ENCODE assay signal across 17 mouse cellular contexts in the genomic region with DNA sequence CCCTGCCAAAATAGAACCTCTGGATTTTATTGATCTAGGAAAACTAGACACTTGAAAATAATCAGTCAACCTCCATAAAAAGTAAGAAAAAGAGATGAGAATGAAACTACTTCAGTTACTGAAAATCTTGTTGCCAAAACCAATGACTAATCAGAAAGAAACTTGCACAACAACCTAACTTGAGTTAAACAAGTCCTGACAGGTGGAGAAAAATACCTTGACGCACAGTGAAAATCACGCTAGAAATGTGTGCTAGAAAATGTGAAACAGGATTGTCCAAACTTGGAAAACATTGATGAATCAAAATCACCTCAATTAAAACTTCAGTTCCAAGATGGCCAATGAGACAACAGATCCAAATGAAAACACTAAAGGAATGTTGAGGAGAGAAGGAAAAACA. TPM values are rescaled to one million over a fixed set of nuclear protein-coding genes. Genes with fewer than 3 reads are reported as not detected.
DNase-seq lines count a peak whose midpoint lies in the region.
"Had no signal": no experiment of that assay in that cellular context is flagged by ENCODE, and none has a peak within 500 bp of the region (broad histone marks: within the 10 kb centered on the region; RNA-seq: fewer than 3 reads in every experiment).

No protein-coding gene starts in this region.

- DNase-seq in 3T3-L1 (ENCODE audit: low read depth, low spot score) = peak; percentile 5
- peak; percentile 75 for DNase-seq in Muller cell, postnatal 12 days (ENCODE audit: inconsistent ontology term)
- DNase-seq in fat pad, adult 2 months (ENCODE audit: extremely low read depth, low read depth, low spot score) = peak; percentile 36
- DNase-seq in lung, adult 18-20 months = no peak
- no peak for DNase-seq in layer of hippocampus, postnatal 36 days
- no peak for DNase-seq in thymus, postnatal 4 days
- DNase-seq: adrenal gland, adult 8-10 months; adrenal gland, postnatal 14 days; adrenal gland, postnatal 36 days; B cell, adult 2 months; cerebellum, adult 11-12 months; cerebellum, adult 2 months; cerebellum, adult 9-10 months; cerebellum, postnatal 10 days; cerebellum, postnatal 25 days had no signal

RNA-seq across cellular contexts. Expression of a gene that starts 59.1 kb away (rescaled TPM):
- under 1 TPM; 0.20 to 0.37 TPM for total RNA-seq in layer of hippocampus, postnatal 36 days (2021)
- total RNA-seq: adrenal gland, adult 18-20 months; G1E had no signal

Comparison
In these comparisons a context has a peak if more than half of its experiments do, and no peak if none do; other contexts are left out.
1. DNase-seq: peak in 3T3-L1 (single experiment), Muller cell, postnatal 12 days (single experiment) and fat pad, adult 2 months (single experiment); none in lung, adult 18-20 months (0 of 2), layer of hippocampus, postnatal 36 days (0 of 2) and thymus, postnatal 4 days (single experiment).